Mouse (Mus musculus): ENCODE data around the gene Taok3. TPM values are rescaled to one million over a fixed set of nuclear protein-coding genes. Genes with fewer than 3 reads are reported as not detected.

The Taok3 gene
- polyA plus RNA-seq, 1 experiment from 2014 or later: 33.1 TPM

- WGBS: 40% methylated on average over 3 of the region's 3 CpGs
- no peaks in the 10 kb centered on the region for H3K9me3 ChIP-seq (replicated peaks; ENCODE audit: control insufficient read depth, low read length)
- peak overlapping the region; percentile 41 for H3K4me2 ChIP-seq (ENCODE audit: low read depth, low read length)
- peaks cover 44% of the 10 kb centered on the region for H3K4me1 ChIP-seq (ENCODE audit: control insufficient read depth, insufficient read depth, low read length)
- no peak for ATAC-seq (ENCODE audit: insufficient read depth, low FRiP score)
- peak overlapping the region; percentile 66 for H3K27ac ChIP-seq (ENCODE audit: low read length)
- H3K4me3 ChIP-seq (replicated peaks; ENCODE audit: low read length): 0 out of 2 replicates have a peak overlapping the region, but pooled peaks have one; percentile 22
- H3K36me3 ChIP-seq (ENCODE audit: control insufficient read depth, insufficient read depth, low read length): no peaks in the 10 kb centered on the region
- H3K9ac ChIP-seq (ENCODE audit: low read length): no peak overlapping the region
- no peaks in the 10 kb centered on the region for H3K27me3 ChIP-seq (ENCODE audit: control insufficient read depth, insufficient read depth, low read length)
These were observed 15.0 kb downstream of the Taok3 start for GRCm38 (mm10) chr5:117134889-117135456.

GRCm38 (mm10) chr5:117135869-117136268 is 15.9 kb downstream of the Taok3 start:
- WGBS: 15% methylated on average over 9 of the region's 9 CpGs
- Histone ChIP-seq H3K4me3 (replicated peaks; ENCODE audit: low read length) (no peak overlapping the region), H3K9ac (ENCODE audit: low read length) (peak overlapping the region; percentile 60)

GRCm38 (mm10) chr5:117136570-117136969 is 16.6 kb downstream of the Taok3 start:
- Histone ChIP-seq H3K27me3 (ENCODE audit: control insufficient read depth, insufficient read depth, low read length) (no peaks in the 10 kb centered on the region), H3K4me1 (ENCODE audit: control insufficient read depth, insufficient read depth, low read length) (peaks cover 44% of the 10 kb centered on the region), H3K27ac (ENCODE audit: low read length) (no peak overlapping the region), H3K9me3 (replicated peaks; ENCODE audit: control insufficient read depth, low read length) (no peaks in the 10 kb centered on the region), H3K36me3 (ENCODE audit: control insufficient read depth, insufficient read depth, low read length) (no peaks in the 10 kb centered on the region), H3K9ac (ENCODE audit: low read length) (no peak overlapping the region), H3K4me3 (replicated peaks; ENCODE audit: low read length) (no peak overlapping the region), H3K4me2 (ENCODE audit: low read depth, low read length) (no peak overlapping the region)
- WGBS: 76% methylated on average over 5 of the region's 5 CpGs
- ATAC-seq (ENCODE audit: insufficient read depth, low FRiP score): no peak

More at GRCm38 (mm10) chr5:117135869-117136268, 15.9 kb downstream of the Taok3 start:
- Histone ChIP-seq H3K9me3 (replicated peaks; ENCODE audit: control insufficient read depth, low read length) (no peaks in the 10 kb centered on the region), H3K27ac (ENCODE audit: low read length) (peak overlapping the region; percentile 56; the same call in 1 of the 2 replicates), H3K4me2 (ENCODE audit: low read depth, low read length) (peak overlapping the region; percentile 41), H3K27me3 (ENCODE audit: control insufficient read depth, insufficient read depth, low read length) (no peaks in the 10 kb centered on the region), H3K36me3 (ENCODE audit: control insufficient read depth, insufficient read depth, low read length) (no peaks in the 10 kb centered on the region), H3K4me1 (ENCODE audit: control insufficient read depth, insufficient read depth, low read length) (peaks cover 44% of the 10 kb centered on the region)
- peak; percentile 37 for ATAC-seq (ENCODE audit: insufficient read depth, low FRiP score)

DNA sequence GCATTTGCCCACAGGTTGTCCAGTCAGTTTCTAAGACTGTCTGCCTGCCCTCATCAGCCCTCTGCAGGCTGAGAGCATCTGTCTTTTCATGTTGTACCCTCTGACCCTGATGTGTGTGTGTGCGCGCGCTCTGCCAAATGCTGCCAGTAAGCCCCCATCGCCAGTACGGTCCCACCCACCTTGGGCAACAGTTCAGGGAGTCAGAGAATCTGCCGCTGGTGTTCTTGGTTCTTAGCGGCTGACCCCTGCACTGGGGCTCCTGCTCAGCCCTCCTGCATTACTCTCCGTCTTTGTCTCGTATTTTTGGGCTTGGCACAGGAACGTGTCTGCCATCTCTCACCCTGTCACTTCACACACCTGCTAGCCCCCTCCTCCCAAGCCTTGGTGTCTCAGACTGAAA is 17.1 kb downstream of the Taok3 start:
- H3K9me3 ChIP-seq (replicated peaks; ENCODE audit: control insufficient read depth, low read length): no peaks in the 10 kb centered on the region
- H3K4me2 ChIP-seq (ENCODE audit: low read depth, low read length): no peak overlapping the region
- ATAC-seq (ENCODE audit: insufficient read depth, low FRiP score): no peak
- H3K27ac ChIP-seq (ENCODE audit: low read length): no peak overlapping the region
- peaks cover 44% of the 10 kb centered on the region for H3K4me1 ChIP-seq (ENCODE audit: control insufficient read depth, insufficient read depth, low read length)
- H3K4me3 ChIP-seq (replicated peaks; ENCODE audit: low read length): no peak overlapping the region
- H3K36me3 ChIP-seq (ENCODE audit: control insufficient read depth, insufficient read depth, low read length): no peaks in the 10 kb centered on the region
- no peak overlapping the region for H3K9ac ChIP-seq (ENCODE audit: low read length)
- 43% methylated on average over 10 of the region's 10 CpGs for WGBS
- no peaks in the 10 kb centered on the region for H3K27me3 ChIP-seq (ENCODE audit: control insufficient read depth, insufficient read depth, low read length)

- 62% methylated on average over 8 of the region's 8 CpGs for WGBS
- Histone ChIP-seq H3K36me3 (ENCODE audit: control insufficient read depth, insufficient read depth, low read length) (no peaks in the 10 kb centered on the region), H3K4me1 (ENCODE audit: control insufficient read depth, insufficient read depth, low read length) (peaks cover 44% of the 10 kb centered on the region), H3K4me3 (replicated peaks; ENCODE audit: low read length) (no peak overlapping the region), H3K27me3 (ENCODE audit: control insufficient read depth, insufficient read depth, low read length) (no peaks in the 10 kb centered on the region), H3K27ac (ENCODE audit: low read length) (no peak overlapping the region), H3K9ac (ENCODE audit: low read length) (no peak overlapping the region), H3K4me2 (ENCODE audit: low read depth, low read length) (no peak overlapping the region), H3K9me3 (replicated peaks; ENCODE audit: control insufficient read depth, low read length) (no peaks in the 10 kb centered on the region)
- ATAC-seq (ENCODE audit: insufficient read depth, low FRiP score): no peak
These were observed 17.7 kb downstream of the Taok3 start for GRCm38 (mm10) chr5:117137594-117137993.

DNA sequence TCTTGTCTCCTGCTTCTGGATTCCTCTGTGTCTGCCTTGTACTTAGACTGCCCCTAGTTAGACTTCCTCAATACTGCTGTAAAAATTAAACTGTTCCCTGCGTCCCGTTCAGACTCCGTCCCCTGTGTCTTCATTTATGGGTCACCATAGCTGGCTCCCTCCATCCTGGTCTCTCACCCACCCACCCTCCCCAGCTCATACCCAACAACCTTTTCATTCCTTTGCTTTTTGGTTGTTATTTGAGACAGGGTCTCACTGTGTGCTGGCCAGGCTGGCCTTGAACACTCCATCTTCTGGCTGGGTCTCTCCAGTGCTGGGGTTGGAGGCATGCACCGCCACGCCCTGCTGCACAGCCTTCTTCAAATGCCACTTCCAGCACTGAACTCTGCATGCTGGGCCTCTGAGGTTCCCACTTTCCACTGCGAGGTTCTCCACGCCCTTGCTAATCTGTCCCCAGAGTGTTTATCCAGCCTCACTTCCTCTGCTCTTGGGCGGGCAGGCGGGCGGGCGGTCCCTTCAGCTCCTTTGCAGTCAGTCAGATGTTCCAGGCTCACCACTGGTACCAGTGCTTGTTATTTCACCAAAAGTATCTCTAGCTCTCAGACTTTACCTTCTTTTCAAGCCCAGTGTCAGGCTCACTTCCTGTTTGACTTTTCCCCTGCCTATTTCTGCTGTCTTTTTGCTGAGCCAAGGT is 18.5 kb downstream of the Taok3 start:
- Histone ChIP-seq H3K36me3 (ENCODE audit: control insufficient read depth, insufficient read depth, low read length) (no peaks in the 10 kb centered on the region), H3K27me3 (ENCODE audit: control insufficient read depth, insufficient read depth, low read length) (no peaks in the 10 kb centered on the region), H3K9ac (ENCODE audit: low read length) (no peak overlapping the region), H3K9me3 (replicated peaks; ENCODE audit: control insufficient read depth, low read length) (no peaks in the 10 kb centered on the region), H3K4me3 (replicated peaks; ENCODE audit: low read length) (no peak overlapping the region), H3K4me2 (ENCODE audit: low read depth, low read length) (no peak overlapping the region), H3K4me1 (ENCODE audit: control insufficient read depth, insufficient read depth, low read length) (peaks cover 43% of the 10 kb centered on the region), H3K27ac (ENCODE audit: low read length) (peak overlapping the region; percentile 3)
- WGBS: 45% methylated on average over 11 of the region's 11 CpGs
- ATAC-seq (ENCODE audit: insufficient read depth, low FRiP score): peak; percentile 79

GRCm38 (mm10) chr5:117139822-117140221 is 19.9 kb downstream of the Taok3 start:
- WGBS: 69% methylated on average over 8 of the region's 8 CpGs
- H3K4me2 ChIP-seq (ENCODE audit: low read depth, low read length): no peak overlapping the region
- H3K4me1 ChIP-seq (ENCODE audit: control insufficient read depth, insufficient read depth, low read length): peaks cover 30% of the 10 kb centered on the region
- H3K36me3 ChIP-seq (ENCODE audit: control insufficient read depth, insufficient read depth, low read length): no peaks in the 10 kb centered on the region
- no peak overlapping the region for H3K27ac ChIP-seq (ENCODE audit: low read length)
- no peaks in the 10 kb centered on the region for H3K9me3 ChIP-seq (replicated peaks; ENCODE audit: control insufficient read depth, low read length)
- no peaks in the 10 kb centered on the region for H3K27me3 ChIP-seq (ENCODE audit: control insufficient read depth, insufficient read depth, low read length)
- H3K4me3 ChIP-seq (replicated peaks; ENCODE audit: low read length): no peak overlapping the region
- H3K9ac ChIP-seq (ENCODE audit: low read length): no peak overlapping the region
- no peak for ATAC-seq (ENCODE audit: insufficient read depth, low FRiP score)

GRCm38 (mm10) chr5:117140374-117140773 is 20.4 kb downstream of the Taok3 start:
- no peak overlapping the region for H3K9ac ChIP-seq (ENCODE audit: low read length)
- H3K9me3 ChIP-seq (replicated peaks; ENCODE audit: control insufficient read depth, low read length): no peaks in the 10 kb centered on the region
- no peak overlapping the region for H3K4me3 ChIP-seq (replicated peaks; ENCODE audit: low read length)
- no peak overlapping the region for H3K27ac ChIP-seq (ENCODE audit: low read length)
- 65% methylated on average over 7 of the region's 7 CpGs for WGBS
- H3K36me3 ChIP-seq (ENCODE audit: control insufficient read depth, insufficient read depth, low read length): no peaks in the 10 kb centered on the region
- H3K4me1 ChIP-seq (ENCODE audit: control insufficient read depth, insufficient read depth, low read length): peaks cover 24% of the 10 kb centered on the region
- no peaks in the 10 kb centered on the region for H3K27me3 ChIP-seq (ENCODE audit: control insufficient read depth, insufficient read depth, low read length)
- no peak overlapping the region for H3K4me2 ChIP-seq (ENCODE audit: low read depth, low read length)
- ATAC-seq (ENCODE audit: insufficient read depth, low FRiP score): no peak

DNA sequence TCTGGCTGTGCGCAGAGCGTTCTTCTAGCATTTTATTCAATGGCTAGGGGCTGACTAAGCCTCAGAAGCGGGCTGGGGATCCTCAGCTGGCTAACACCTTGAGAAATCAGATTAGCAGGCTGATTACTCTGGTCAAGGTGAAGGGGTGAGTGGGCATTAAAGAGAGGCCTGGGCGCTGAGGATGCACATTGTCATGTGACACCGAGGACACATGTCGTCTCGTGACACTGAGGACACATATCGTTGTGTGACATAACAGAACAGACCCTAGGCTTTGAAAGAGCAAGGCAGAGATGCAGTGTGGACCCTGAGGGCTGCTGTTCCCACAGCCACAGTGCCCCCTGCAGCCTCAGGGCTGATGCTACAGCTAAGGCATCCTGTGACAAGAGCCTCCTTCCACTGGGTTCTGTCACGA is 23.8 kb downstream of the Taok3 start:
- ATAC-seq (ENCODE audit: insufficient read depth, low FRiP score): 0 out of 2 replicates have a peak, but pooled peaks have one; percentile 32
- Histone ChIP-seq H3K4me1 (ENCODE audit: control insufficient read depth, insufficient read depth, low read length) (0 out of 2 replicates have a peak, but pooled peaks cover 5% of the 10 kb centered on the region), H3K27me3 (ENCODE audit: control insufficient read depth, insufficient read depth, low read length) (no peaks in the 10 kb centered on the region), H3K9me3 (replicated peaks; ENCODE audit: control insufficient read depth, low read length) (0 out of 2 replicates have a peak, but pooled peaks cover 2% of the 10 kb centered on the region), H3K4me3 (replicated peaks; ENCODE audit: low read length) (no peak overlapping the region), H3K27ac (ENCODE audit: low read length) (no peak overlapping the region), H3K4me2 (ENCODE audit: low read depth, low read length) (no peak overlapping the region), H3K36me3 (ENCODE audit: control insufficient read depth, insufficient read depth, low read length) (no peaks in the 10 kb centered on the region), H3K9ac (ENCODE audit: low read length) (no peak overlapping the region)
- 57% methylated on average over 9 of the region's 9 CpGs for WGBS
